Mouse (Mus musculus) Patski (cell line): ENCODE data around the gene Ercc8. TPM values are rescaled to one million over a fixed set of nuclear protein-coding genes. Genes with fewer than 3 reads are reported as not detected.

Experiments used
- ATAC-seq: fragments of 100-300 bp; one replicate; pipeline ENCODE4 v1.8.0; 2021
- CTCF ChIA-PET: fragments of 350-600 bp; sonication (Branson Sonifier 250); formaldehyde crosslinking; loops from one replicate; lab custom pipeline; 2022; ENCODE audit warnings: inconsistent platforms; lab: Charles Lee
- POLR2A ChIA-PET: fragments of 350-600 bp; sonication (Branson Sonifier 250); formaldehyde crosslinking; loops from one replicate; lab custom pipeline; 2022; ENCODE audit warnings: antibody characterized with exemption, inconsistent platforms; lab: Charles Lee
- DNase-seq: peaks from one replicate; pipeline ENCODE4 v3.0.0-alpha.2; 2011; ENCODE audit warnings: low read depth, low spot score
- H3K27me3 ChIP-seq: fragments of 371-371 bp; one replicate; pipeline ENCODE4 v1.5.1; 2021
- CTCF ChIP-seq: fragments of 100-300 bp; IDR thresholded peaks from one replicate; pipeline ENCODE4 v1.5.1; 2021
- in situ Hi-C: fragments of 300-500 bp; cut with MboI; formaldehyde crosslinking; loops from 3 replicates; pipeline ENCODE4 v1.11.1; 2018; ENCODE audit warnings: low pct_unique_long_range_greater_than_20kb, mixed read lengths
- polyA plus RNA-seq: library from polyadenylated mRNA; unstranded; gene quantifications from one replicate; pipeline ENCODE4 v1.2.3, GENCODE M21; 2021

Ercc8 gene
- 6.8 TPM for polyA plus RNA-seq

DNA sequence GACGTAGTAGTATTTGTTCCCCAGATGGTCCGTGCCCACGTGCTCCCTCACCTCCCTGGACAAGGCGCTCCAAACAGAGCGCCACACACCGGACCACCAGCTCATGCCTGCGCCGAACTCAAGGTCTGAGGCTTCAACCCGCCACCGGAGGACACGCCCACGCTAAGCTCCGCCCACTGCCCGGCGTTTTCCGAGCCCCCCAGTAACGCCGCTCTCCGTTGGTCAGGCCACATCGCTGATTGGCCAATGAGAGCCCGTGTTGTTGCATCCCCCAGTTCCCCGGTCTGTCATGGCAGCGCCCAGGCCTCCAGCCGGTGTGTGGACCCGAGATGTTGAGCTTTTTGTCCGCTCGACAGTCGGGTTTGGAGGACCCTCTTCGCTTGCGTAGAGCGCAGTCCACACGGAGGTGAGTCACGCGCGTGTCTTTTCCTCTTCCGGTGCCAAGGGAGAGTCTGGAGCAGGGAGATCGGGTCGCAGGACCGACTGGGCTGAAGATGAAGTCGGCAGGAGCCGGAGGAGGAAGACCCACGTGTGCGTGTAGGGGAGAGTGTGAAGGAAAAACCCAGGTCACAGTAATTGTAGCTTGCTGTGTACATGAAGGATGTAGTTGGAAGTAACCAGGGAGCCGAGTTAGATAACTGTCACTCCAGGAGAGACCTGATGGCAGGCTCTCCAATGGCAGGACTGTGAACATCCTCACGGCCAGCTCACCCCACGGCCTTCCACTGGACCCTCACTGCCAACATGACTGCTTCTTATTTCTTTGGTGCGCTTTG is at the start of gene Ercc8, which contains the start of gene Ndufaf2:
TSS of gene Ercc8 (plus strand) at position 267 of the 776 bp plus-strand sequence.
TSS of gene Ndufaf2 (minus strand) at position 159 of the 776 bp plus-strand sequence.
- no peak for TF ChIP-seq CTCF
- peak; percentile 96 for ATAC-seq

DNA sequence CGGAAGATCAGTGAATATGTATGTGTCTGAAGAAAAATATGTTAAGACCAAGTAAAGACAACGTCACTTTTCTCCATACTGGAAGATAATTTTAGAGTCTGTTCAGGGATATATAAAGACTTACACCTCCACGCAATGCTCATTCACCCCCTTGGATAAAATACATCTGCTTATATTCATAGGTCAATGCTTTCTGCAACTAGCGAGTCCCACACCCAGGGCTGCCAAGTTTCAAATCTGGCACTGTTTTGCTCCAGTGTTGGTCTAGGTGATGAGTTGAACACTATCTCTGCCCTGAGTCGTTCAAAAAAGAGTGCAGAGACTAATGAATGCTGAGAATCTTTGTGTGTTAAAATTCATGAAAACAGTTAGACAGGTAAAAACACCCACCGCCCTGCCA is 47.6 kb upstream of the Ercc8 start:
- ChIA-PET POLR2A (no interaction called here), CTCF (no interaction called here)
- no peaks in the 10 kb centered on the region for H3K27me3 ChIP-seq
- in situ Hi-C loops = no loop called here
- ATAC-seq = no peak
- TF ChIP-seq CTCF = no peak
- DNase-seq = no peak

More for the DNA sequence above, at the start of gene Ercc8, which contains the start of gene Ndufaf2:
- in situ Hi-C loops = loop anchor here (5.0 to 10.0 kb wide), 2 partner anchors 264 to 831 kb away; no protein-coding TSS in a partner anchor
- DNase-seq = peak; percentile 79
- CTCF ChIA-PET = interaction anchor here (1.3 to 2.1 kb wide), 2 partner anchors 17 to 38 kb away, joined by 4 to 6 read pairs; no protein-coding TSS in a partner anchor
- POLR2A ChIA-PET = no interaction called here
- no peaks in the 10 kb centered on the region for H3K27me3 ChIP-seq

DNA sequence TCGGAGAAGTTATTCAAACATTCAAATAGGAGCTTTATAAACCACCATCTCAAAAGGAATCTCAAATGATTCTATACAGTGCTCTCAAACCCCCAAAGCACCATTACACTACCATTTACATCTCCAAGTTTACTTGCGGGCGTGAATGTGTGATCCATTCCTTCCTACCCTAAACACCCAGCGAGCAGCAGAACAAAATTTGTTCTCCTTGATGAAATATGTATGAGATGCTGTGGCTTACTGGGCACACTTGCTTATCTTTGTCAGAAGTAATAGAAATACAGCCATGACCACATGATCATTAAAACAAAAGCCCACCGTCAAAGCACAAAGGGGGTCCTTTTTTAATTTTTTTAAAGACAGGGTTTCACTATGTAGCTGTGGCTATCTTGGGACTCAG is 45.0 kb upstream of the Ercc8 start:
- in situ Hi-C loops = no loop called here
- CTCF ChIA-PET = no interaction called here
- no peaks in the 10 kb centered on the region for H3K27me3 ChIP-seq
- DNase-seq = no peak
- no peak for TF ChIP-seq CTCF
- POLR2A ChIA-PET = no interaction called here
- ATAC-seq = no peak

DNA sequence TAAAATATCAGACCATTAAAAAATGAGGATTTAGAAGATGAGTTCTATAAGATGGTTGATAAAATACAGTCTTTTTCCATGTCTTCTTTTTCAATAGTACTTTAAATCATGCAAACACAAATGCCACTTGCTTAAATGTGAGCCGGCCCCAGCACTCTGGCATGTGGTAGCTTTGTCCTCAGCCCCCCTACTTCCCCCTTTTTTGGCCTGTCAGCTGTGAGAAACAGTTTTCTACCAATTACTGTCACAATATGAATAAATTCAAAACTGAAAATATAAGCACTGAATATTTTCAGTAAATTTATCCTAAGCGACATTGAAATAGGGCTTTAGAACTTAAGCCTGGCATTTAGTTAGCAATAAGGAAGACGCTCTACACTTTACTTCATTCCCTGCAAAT is 44.3 kb upstream of the Ercc8 start:
- ATAC-seq (no peak), DNase-seq (no peak)
- no peaks in the 10 kb centered on the region for H3K27me3 ChIP-seq
- ChIA-PET CTCF (interaction anchor here (1.4 kb wide), 1 partner anchor 38 kb away, joined by 4 read pairs; no protein-coding TSS in a partner anchor), POLR2A (no interaction called here)
- in situ Hi-C loops = no loop called here
- TF ChIP-seq CTCF = no peak

DNA sequence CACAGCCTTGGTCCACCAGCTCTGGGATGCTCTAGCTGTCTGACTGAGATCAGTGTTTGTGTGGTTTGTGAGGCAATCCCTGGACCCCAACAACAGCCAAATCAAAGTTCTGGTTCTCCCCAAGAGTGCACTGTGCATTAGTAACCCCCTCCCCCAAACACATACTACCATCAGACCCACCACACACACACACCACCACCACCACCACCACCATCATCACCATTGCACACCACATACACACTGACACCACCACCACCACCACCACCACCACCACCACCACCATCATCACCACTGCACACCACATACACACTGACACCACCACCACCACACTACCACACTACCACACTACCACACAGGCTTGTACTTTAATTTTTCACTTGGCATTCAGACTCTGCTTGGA is 40.9 kb upstream of the Ercc8 start:
- POLR2A ChIA-PET = no interaction called here
- no peak for TF ChIP-seq CTCF
- DNase-seq (no peak), ATAC-seq (no peak)
- CTCF ChIA-PET = interaction anchor here (0.6 to 1.7 kb wide), 2 partner anchors 20 to 34 kb away, joined by 3 read pairs; no protein-coding TSS in a partner anchor
- no peaks in the 10 kb centered on the region for H3K27me3 ChIP-seq
- in situ Hi-C loops = no loop called here

GRCm38 (mm10) chr13:108118188-108118587 is 40.3 kb upstream of the Ercc8 start:
- POLR2A ChIA-PET = no interaction called here
- H3K27me3 ChIP-seq = no peaks in the 10 kb centered on the region
- CTCF ChIA-PET = interaction anchor here (0.6 kb wide), 1 partner anchor 19 kb away, joined by 3 read pairs; no protein-coding TSS in a partner anchor
- TF ChIP-seq CTCF = no peak
- no peak for ATAC-seq
- no peak for DNase-seq
- in situ Hi-C loops = no loop called here

DNA sequence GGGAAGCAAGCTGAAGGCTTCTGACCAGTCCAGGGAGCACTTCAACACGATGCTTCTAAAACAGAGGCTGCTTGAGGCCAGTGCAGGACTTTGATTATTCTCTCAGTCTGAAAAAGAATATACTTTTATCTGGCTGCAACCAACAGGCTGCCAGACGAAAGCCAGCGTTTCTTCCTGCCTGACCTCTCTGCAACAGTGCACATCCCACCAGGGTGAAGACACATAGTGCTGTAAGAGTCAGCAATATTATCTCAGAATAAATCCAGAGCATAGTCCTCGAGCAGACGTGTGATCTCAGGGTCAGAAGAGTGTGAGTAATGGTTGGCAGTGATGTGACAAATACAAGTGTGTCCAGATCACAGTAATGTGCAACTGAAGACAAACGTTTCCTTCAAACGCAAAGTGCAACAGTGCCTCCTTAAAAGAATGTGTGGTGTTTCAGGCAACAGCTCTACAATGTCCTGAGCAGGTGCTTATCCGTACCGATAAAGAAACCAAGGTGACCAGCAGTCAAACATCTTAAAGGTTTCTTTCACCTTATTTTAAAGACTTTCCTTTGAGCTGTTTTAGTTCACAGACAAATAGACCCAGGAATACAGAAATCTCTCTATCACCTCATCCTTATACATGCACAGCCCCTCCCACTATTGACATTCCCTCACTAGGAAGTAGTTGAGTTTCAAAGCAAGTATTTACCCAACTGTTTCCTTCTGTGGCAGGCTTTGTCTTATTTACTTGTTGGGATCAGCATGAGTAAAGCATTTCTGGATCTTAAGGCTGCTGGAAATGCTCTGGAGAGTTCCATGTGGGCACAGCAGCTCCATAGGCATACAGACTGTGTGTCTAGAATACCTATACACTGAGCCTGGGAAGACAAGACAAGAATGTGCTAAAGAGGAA is 38.9 kb upstream of the Ercc8 start:
- DNase-seq (no peak), ATAC-seq (no peak)
- in situ Hi-C loops = no loop called here
- ChIA-PET CTCF (no interaction called here), POLR2A (no interaction called here)
- no peaks in the 10 kb centered on the region for H3K27me3 ChIP-seq
- TF ChIP-seq CTCF = no peak

GRCm38 (mm10) chr13:108123109-108123723 is 35.3 kb upstream of the Ercc8 start:
- in situ Hi-C loops = no loop called here
- DNase-seq = no peak
- no peak for TF ChIP-seq CTCF
- no peak for ATAC-seq
- CTCF ChIA-PET = no interaction called here
- no peaks in the 10 kb centered on the region for H3K27me3 ChIP-seq
- POLR2A ChIA-PET = interaction anchor here (0.6 kb wide), 1 partner anchor 665 kb away, joined by 3 read pairs; no protein-coding TSS in a partner anchor

- POLR2A ChIA-PET = no interaction called here
- DNase-seq (no peak), ATAC-seq (no peak)
- no peaks in the 10 kb centered on the region for H3K27me3 ChIP-seq
- CTCF ChIA-PET = no interaction called here
- TF ChIP-seq CTCF = no peak
- in situ Hi-C loops = no loop called here
Measured at GRCm38 (mm10) chr13:108124096-108124495, 34.4 kb upstream of the Ercc8 start.

GRCm38 (mm10) chr13:108126246-108126645 is 32.3 kb upstream of the Ercc8 start:
- no peaks in the 10 kb centered on the region for H3K27me3 ChIP-seq
- DNase-seq (no peak), ATAC-seq (no peak)
- CTCF ChIA-PET = no interaction called here
- no peak for TF ChIP-seq CTCF
- POLR2A ChIA-PET = no interaction called here
- in situ Hi-C loops = no loop called here
